Mouse (Mus musculus) spleen, adult 18-20 months (tissue): Measurements from ENCODE around the gene Mrpl37.

ENCODE experiments used
- DNase-seq, 2 experiments: peaks; one replicate each; pipeline ENCODE4 v3.0.0; 2022; ENCODE audit warnings: mixed read lengths in 2 of 2

The Mrpl37 gene

DNA sequence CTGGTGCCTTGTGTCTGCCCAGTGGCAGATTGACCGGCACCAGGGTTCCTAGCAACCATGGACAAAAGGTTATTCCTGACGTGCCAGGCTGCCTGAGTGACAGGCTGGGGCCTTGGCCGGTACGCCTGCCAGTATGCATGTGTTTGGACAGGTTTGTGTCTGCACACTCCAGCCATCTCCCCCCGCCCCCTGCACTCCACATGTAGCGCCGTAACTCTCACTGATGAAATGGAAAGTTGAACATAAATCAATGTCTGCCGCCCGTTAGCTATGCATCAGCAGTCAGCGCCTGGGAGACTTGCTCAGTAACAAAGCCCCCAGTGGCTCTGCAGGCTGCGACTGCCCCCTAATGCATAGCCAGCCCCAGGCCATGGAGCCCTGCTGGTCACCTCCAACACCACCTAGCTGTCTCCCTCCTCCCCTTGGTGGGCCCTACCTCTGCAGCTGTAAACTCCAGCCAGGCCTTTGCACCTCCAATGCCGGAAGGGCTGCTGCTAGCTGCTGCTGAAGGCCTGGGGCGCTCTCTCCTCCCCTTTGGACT is 50.6 kb downstream of the Mrpl37 start:
- DNase-seq, result no peak

DNA sequence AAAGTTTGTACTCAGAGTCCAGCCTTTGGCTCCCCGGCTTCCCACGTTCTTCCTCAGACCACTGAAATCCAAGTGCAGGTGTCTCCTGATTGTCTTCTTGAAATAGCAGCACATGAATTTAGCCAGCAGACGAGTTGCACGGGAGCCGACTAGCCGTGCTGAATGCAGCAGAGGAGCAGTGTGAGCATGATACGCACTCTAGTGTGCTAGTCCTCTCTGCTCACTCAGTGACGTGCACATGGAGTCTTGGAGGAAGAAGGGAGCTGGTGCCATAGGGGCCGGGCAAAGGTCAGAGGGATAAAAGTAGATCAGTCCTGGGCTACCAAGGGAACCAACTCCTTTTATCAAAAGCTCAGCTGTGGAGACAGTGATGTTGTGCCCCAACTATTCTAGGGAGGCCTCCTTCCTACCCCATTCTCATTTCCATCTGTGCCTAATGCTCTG is 52.8 kb downstream of the Mrpl37 start:
- DNase-seq, result no peak

DNA sequence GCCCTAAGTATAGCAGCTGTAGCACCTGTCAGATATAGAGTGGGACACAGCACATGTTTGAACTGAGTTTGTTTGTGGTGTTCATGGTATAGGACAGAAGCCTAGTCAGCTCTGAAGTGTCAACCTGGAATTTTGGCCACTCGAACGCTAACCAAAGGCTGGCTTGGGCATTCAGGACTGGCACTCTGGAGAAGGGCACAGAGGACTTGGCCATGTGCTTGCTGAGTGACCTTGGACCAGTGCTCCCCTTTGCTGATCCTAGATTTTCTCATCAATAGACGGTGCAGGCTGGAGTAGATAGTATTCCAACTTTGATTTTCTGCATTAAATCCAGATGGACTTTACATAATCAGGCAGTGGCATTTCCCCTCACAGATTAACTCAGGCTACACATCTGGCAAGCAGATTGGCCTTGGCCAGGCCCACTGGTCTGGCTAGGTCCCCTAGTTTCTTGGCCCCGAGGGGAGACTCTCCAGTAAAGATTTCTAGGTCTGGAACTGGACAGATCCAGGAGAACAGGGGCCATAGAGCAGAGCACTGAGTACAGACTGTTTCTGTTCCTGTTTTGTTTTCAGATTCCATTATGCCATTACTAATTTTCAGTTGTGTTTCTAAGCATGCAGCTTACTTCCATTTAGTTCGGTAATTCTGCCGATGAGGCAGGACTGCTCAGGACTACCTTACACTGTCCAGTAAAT is 53.4 kb downstream of the Mrpl37 start:
- DNase-seq, result no peak

DNA sequence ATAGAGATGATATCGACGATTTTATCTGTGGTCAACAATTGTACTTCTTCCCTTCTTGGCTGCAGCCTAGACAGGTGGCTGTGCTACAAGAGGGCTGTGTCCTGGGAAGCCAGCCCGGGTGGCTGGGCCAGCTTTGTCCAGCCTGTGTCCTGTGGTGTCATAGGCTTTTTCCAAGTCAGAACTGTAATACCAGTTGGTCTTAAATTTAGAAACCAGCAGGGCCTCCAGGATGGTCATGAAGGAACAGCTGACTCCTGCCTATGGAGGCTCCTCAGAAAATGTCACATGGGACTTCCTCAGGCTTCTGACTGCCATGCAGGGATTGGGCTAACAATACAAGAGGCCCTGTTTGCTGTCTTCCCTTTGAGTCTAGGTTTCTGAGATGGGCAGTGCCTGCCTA is 54.1 kb downstream of the Mrpl37 start:
- DNase-seq, result no peak

DNA sequence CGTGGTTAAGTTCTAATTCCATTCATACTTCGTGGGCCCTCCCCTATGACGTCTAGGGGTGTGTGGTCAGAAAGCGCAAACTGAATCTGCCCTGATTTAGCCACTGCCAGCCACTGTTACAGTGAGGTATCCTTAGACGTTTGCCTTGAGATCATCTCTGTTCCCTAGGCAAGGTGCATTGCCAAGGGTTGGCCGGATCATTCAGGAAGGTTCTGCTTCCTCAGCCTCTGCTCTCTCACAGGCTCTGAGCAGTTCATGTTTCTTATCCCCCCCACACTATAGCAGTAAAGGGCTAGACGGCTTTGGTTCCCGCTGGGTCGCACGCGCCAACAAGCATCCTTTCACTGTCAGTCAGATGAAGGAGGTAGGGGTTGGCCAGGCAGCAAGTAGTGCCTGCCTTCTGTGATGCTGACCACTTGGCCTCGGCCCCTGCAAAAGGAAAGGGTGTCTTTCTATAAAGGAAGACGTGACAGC is 54.6 kb downstream of the Mrpl37 start:
- DNase-seq, result no peak

DNA sequence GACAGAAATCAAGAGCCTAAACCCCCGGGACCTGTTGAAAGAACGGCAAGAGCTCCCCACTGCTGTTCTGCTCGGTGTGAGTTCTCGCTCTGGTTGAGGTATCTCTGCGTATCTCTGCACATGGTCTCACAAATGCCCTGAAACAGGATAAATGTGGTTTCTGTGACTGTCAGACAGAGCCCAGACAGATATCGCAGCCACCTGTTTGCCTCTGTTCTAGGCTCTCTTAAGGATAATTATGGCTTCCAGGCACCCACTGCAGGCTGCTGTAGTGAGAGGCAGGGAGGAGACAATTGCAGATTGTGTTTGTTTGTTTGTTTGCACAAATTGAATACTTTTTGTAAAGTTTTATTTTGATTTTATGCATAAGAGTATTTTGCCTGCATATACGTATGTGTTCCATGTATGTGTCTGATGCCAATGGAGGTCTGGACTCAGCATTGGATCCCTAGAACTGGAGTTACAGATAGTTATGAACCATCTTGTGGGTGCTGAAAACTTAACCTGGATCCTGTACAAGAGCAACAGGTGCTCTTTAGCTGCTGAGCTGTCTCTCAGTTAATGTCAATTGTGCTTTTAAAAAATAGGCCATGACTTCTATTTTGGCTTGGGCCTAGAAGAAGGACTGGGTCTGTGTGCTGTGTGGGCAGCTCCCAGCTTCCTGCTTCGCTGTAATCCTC is 55.2 kb downstream of the Mrpl37 start:
- DNase-seq, result no peak

DNA sequence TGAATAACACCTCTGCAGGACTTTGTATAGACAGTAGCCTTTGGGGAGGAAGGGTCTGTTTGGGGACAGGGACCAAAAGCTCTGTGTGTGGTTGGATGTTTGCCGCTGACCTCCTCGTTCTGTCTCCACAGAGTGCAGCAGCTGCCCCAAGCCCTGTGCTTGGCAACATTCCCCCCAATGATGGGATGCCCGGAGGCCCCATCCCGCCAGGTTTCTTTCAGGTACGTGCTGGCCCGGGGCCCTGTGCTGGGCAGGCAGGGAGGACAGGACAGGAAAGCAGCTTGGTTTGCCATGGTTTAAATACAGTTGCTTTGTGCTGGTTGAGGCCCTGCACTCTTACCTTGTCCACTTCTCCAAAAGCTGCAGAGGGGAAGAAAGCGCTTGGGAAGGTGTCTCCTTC is 57.1 kb downstream of the Mrpl37 start:
- no peak for DNase-seq

DNA sequence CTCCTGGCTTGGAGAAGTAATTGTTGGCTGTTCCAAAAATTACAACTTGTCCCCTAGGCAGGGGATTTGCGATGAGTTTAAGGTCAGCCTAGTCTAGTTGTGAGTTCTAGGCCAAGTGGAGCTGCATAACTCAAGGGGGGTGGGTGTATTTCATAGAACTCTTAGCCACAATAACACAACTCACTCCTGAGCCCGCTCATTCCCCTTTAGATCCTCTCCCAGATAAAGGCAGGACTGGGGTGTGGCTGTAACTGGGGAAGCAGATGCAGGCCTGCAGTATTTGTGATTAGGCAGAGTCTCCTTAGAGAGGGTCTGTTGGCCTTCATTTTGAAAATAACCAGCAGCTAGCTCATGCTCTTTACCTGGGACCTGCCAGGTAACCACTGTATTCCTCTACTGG is 58.5 kb downstream of the Mrpl37 start:
- DNase-seq, result no peak

DNA sequence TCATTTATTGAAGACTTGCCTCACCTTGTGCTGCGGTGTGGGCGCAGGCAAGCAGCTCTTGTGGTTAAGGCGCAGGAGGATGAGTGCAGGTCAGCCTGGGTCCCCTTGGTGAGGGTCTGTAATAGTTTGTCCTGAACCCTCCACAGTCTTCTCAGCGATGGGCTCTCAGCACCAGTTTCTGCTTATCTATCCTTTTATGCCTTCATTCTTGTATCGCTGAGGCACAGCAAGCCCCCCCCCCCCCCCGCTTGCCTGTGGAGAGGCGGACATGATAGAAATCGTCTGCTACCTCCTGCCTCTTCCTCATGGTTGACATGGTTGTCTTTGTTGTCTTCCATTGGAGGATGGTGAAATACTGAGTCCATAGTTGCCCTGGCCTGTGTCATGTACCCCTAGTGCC is 59.3 kb downstream of the Mrpl37 start:
- no peak for DNase-seq

DNA sequence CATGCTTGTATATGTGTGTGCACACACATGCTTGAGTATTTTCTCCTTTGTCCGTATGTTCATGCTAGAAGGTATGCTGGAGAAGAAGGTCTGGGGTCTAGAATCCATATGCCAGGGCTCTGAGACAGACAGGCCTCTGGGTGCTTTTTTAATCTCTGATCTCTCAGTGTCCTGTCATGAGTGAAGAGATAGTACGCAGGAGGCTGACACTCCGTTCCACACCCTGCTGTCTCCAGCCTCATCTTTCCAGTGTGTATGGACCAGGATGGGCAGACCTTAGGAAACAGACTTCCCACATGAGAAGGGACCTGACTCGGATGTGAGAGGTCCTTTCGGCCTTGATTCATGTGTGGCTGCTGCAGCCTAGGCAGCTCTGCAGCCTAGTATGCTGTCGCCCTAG is 59.9 kb downstream of the Mrpl37 start:
- DNase-seq, result no peak

DNA sequence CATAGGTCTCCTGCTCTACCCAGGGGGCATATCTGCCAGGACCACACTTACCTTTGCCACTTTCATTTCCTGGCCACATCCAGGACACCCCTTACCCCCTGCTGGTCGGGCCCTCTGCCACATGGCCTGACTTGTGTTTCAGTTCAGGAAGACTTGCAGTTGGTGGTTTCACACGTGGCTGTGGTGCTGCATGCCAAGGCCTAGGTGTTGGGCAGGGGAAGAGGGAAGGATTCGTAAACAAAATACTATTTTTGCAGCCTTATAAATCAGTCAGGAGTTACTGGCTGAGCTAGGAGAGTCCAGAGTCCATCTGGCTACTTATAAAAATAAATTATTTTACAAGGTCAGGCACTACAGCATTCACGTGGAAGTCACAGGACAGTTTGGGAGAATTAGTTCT is 60.4 kb downstream of the Mrpl37 start:
- no peak for DNase-seq
